Mouse (Mus musculus) heart, adult 11 months (tissue): ENCODE data around the gene Islr.

Source experiments
- DNase-seq: peaks from one replicate; pipeline ENCODE4 v3.0.0; 2022

Islr gene

GRCm38 (mm10) chr9:58150733-58151361 is 53.3 kb downstream of the Islr start:
- peak; percentile 83 for DNase-seq

- no peak for DNase-seq
These were observed 55.3 kb downstream of the Islr start for GRCm38 (mm10) chr9:58148806-58149205.

GRCm38 (mm10) chr9:58145417-58145816 is 58.7 kb downstream of the Islr start:
- DNase-seq, result no peak

GRCm38 (mm10) chr9:58144664-58145063 is 59.4 kb downstream of the Islr start:
- DNase-seq, result no peak

GRCm38 (mm10) chr9:58143419-58143818 is 60.7 kb downstream of the Islr start:
- peak; percentile 94 for DNase-seq

GRCm38 (mm10) chr9:58139947-58140346 is 64.2 kb downstream of the Islr start:
- peak; percentile 95 for DNase-seq

- DNase-seq, result no peak
These were observed 68.2 kb downstream of the Islr start for GRCm38 (mm10) chr9:58135921-58136321.

- DNase-seq, result no peak
These were observed 69.2 kb downstream of the Islr start for GRCm38 (mm10) chr9:58134906-58135305.

GRCm38 (mm10) chr9:58133893-58134884 is 69.9 kb downstream of the Islr start:
- DNase-seq, result no peak

- DNase-seq, result no peak
These were observed 72.4 kb downstream of the Islr start for GRCm38 (mm10) chr9:58131735-58132134.

GRCm38 (mm10) chr9:58130909-58131308 is 73.2 kb downstream of the Islr start:
- DNase-seq, result no peak

- DNase-seq, result no peak
These were observed 74.6 kb downstream of the Islr start for GRCm38 (mm10) chr9:58129508-58129907.

GRCm38 (mm10) chr9:58128926-58129413 is 75.1 kb downstream of the Islr start:
- DNase-seq, result no peak

GRCm38 (mm10) chr9:58125811-58126210 is 78.3 kb downstream of the Islr start:
- no peak for DNase-seq

- no peak for DNase-seq
These were observed 79.0 kb downstream of the Islr start for GRCm38 (mm10) chr9:58125085-58125484.

- DNase-seq, result no peak
These were observed 85.4 kb downstream of the Islr start, which contains the start of gene Ccdc33 for GRCm38 (mm10) chr9:58118671-58119070. Gene Ccdc33 (minus strand): TSS chr9:58118823.

GRCm38 (mm10) chr9:58116024-58116651 is 88.0 kb downstream of the Islr start:
- no peak for DNase-seq

- no peak for DNase-seq
These were observed 88.7 kb downstream of the Islr start for GRCm38 (mm10) chr9:58115297-58115925.

GRCm38 (mm10) chr9:58114019-58114418 is 90.1 kb downstream of the Islr start:
- no peak for DNase-seq

- no peak for DNase-seq
These were observed 90.7 kb downstream of the Islr start for GRCm38 (mm10) chr9:58113279-58113884.

GRCm38 (mm10) chr9:58112866-58113278 is 91.2 kb downstream of the Islr start:
- no peak for DNase-seq

- DNase-seq, result no peak
These were observed 91.8 kb downstream of the Islr start for GRCm38 (mm10) chr9:58112321-58112751.
